Mouse (Mus musculus) neural tube, embryonic 14.5 days (tissue): ENCODE measurements around the gene Dazap1. TPM values are rescaled to one million over a fixed set of nuclear protein-coding genes. Genes with fewer than 3 reads are reported as not detected.

Experiments
- ATAC-seq: fragments of 200-750 bp; cut with Nextera tagmentation; 2 replicates; pipeline ENCODE4 v1.8.0; 2017; ENCODE audit warnings: low read depth, mild to moderate bottlenecking, moderate TSS enrichment, moderate library complexity
- H3K27ac ChIP-seq: fragments of 300-500 bp; sonication (generic); 2 replicates; pipeline ENCODE4 v1.5.1; 2014; ENCODE audit warnings: low read depth, mild to moderate bottlenecking, control low read depth, low read length, moderate library complexity, mixed read lengths
- H3K27me3 ChIP-seq: fragments of 300-500 bp; sonication (generic); 2 replicates; pipeline ENCODE4 v1.6.1; 2014; ENCODE audit warnings: low read length; ENCODE audit not compliant: control insufficient read depth, insufficient read depth
- H3K36me3 ChIP-seq: fragments of 300-500 bp; sonication (generic); 2 replicates; pipeline ENCODE4 v1.6.1; 2014; ENCODE audit warnings: low read length, mixed read lengths; ENCODE audit not compliant: control insufficient read depth, insufficient read depth
- H3K4me1 ChIP-seq: fragments of 300-500 bp; sonication (generic); 2 replicates; pipeline ENCODE4 v1.6.1; 2014; ENCODE audit warnings: low read length; ENCODE audit not compliant: control insufficient read depth, insufficient read depth
- H3K4me2 ChIP-seq: fragments of 300-500 bp; sonication (generic); 2 replicates; pipeline ENCODE4 v1.6.1; 2014; ENCODE audit warnings: mild to moderate bottlenecking, low read depth, low read length, control low read depth
- H3K4me3 ChIP-seq: fragments of 300-500 bp; sonication (generic); 2 replicates; pipeline ENCODE4 v1.5.1; 2014; ENCODE audit warnings: low read depth, low read length, control low read depth, mixed read lengths
- H3K9ac ChIP-seq: fragments of 300-500 bp; sonication (generic); replicated peaks from 2 replicates; pipeline ENCODE4 v1.6.1; 2014; ENCODE audit warnings: low read depth, mild to moderate bottlenecking, control low read depth, low read length, mixed read lengths
- H3K9me3 ChIP-seq: fragments of 300-500 bp; sonication (generic); 2 replicates; pipeline ENCODE4 v1.6.1; 2016; ENCODE audit warnings: low read length; ENCODE audit not compliant: control insufficient read depth
- WGBS: fragments of 180-500 bp; shearing (Covaris S2); extraction: QIAGEN DNeasy Blood & Tissue Kit; methylation state at CpG from one replicate; pipeline ENCODE4 v1.1.7; 2014; 5-methylcytosine and 5-hydroxymethylcytosine counted together
- microRNA-seq: library from miRNA; unstranded; fragments of <30 nt; microRNA quantifications from one replicate; pipeline ENCODE4, GENCODE M21; 2016
- polyA plus RNA-seq: library from polyadenylated mRNA; unstranded; fragments of >200 nt; fragmentation: Nextera tagmentation; extraction: Ambion mirVana; gene quantifications from 2 replicates; pipeline ENCODE4 v1.2.1, GENCODE M21; 2014

Dazap1 gene
- polyA plus RNA-seq, 1 experiment from 2014 or later: 39.8 TPM

DNA sequence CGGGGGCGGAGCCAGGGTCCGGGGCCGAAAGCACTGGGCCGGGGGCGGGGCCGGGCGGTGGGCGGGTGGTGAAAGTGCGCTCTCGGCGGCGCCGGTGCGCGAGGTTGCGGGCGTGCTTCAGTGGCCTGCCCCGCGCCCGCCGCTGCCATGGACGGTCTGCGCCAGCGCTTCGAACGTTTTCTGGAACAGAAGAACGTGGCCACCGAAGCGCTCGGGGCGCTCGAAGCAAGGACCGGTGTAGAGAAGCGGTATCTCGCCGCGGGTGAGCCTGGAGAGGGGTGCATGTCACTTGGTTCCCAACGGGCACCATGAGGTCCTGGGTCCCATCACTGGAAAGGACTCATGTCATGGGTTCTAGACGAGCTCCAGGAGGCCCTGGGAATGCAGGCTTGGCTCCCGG lies 68.8 kb downstream of the Dazap1 start:
- Histone ChIP-seq H3K9ac (peak overlapping the region; percentile 60), H3K4me1 (peaks cover 11% of the 10 kb centered on the region; the same call in 1 of the 2 replicates), H3K36me3 (no peaks in the 10 kb centered on the region), H3K9me3 (no peaks in the 10 kb centered on the region), H3K27me3 (no peaks in the 10 kb centered on the region; the same call in 1 of the 2 replicates), H3K4me2 (peak overlapping the region; percentile 85), H3K27ac (no peak overlapping the region), H3K4me3 (peak overlapping the region; percentile 40)
- 2% methylated on average over 33 of the region's 41 CpGs for WGBS
- ATAC-seq: no peak; the same call in 1 of the 2 replicates

DNA sequence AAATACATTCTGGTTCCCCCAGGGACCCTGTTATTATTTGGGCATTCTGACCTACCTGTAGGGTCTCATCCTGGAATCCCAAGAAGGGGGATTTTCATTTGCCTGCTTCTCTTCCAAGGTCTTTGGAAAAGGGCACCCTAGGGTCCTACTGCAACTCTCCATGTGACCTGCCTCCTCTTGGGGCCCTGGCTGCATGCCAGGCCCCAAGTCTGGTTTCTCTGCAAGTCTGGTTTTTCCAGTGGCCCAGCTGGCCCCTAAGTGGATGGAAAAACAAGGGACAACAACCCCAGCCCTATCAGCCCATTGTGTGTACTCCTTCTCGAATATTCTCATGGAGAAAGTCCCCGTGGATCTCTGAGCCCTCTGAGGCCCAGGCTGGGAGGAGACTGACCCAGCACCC lies 69.6 kb downstream of the Dazap1 start:
- no peaks in the 10 kb centered on the region for H3K9me3 ChIP-seq
- peaks cover 11% of the 10 kb centered on the region; the same call in 1 of the 2 replicates for H3K4me1 ChIP-seq
- WGBS: 73% methylated on average over 2 of the region's 2 CpGs
- H3K36me3 ChIP-seq: no peaks in the 10 kb centered on the region
- H3K4me3 ChIP-seq: peak overlapping the region; percentile 40; the same call in 1 of the 2 replicates
- H3K27ac ChIP-seq: no peak overlapping the region
- ATAC-seq: no peak
- no peaks in the 10 kb centered on the region; the same call in 1 of the 2 replicates for H3K27me3 ChIP-seq
- H3K9ac ChIP-seq: no peak overlapping the region
- no peak overlapping the region for H3K4me2 ChIP-seq

DNA sequence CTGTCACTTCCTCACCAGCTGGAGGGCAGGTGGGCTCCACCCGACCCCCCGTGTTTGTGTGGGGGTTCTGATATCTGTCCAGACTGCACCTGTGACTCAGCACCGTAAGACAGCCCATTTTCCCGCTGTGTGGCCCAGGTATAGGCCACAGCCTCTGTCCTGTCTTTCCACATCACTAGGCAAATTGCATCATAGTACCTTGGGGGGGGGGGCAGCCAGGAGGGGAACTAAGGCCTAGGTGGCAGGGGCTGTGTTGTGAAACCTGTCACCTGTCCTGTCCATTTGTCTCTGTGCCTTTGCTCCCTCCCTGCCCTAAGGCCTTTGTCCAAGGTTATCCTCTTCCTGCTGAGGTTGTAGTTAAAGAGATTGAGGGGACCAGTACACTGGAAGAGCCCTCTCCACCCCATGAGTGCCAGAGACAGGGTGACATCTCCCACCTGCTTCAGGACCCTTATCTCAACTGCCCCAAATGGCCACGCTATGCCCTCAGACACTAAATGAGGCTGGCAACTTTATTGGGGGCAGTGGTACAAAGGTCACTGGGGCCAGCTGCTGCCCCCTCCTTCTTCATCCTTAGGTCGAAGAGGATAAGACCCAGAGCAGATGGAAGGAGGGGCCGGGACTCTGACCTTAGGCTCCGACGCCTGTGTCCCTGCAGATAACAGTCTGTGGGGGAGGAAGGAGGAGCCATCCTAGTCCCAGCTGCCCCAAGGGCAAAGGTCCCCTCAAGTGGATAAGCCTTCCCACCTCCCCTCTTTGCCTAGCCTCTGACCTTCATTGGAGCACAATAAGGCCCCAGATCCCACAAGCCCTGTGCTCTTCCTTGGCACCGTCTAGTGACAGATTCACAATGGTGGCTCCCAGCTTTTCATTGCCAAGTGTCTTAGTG lies 70.6 kb downstream of the Dazap1 start:
- no peak overlapping the region for H3K27ac ChIP-seq
- H3K4me1 ChIP-seq: peaks cover 11% of the 10 kb centered on the region; the same call in 1 of the 2 replicates
- ATAC-seq: no peak
- no peak overlapping the region for H3K9ac ChIP-seq
- H3K36me3 ChIP-seq: no peaks in the 10 kb centered on the region
- no peak overlapping the region for H3K4me2 ChIP-seq
- no peak overlapping the region for H3K4me3 ChIP-seq
- H3K9me3 ChIP-seq: no peaks in the 10 kb centered on the region
- no peaks in the 10 kb centered on the region for H3K27me3 ChIP-seq
- WGBS: 74% methylated on average over 10 of the region's 10 CpGs

DNA sequence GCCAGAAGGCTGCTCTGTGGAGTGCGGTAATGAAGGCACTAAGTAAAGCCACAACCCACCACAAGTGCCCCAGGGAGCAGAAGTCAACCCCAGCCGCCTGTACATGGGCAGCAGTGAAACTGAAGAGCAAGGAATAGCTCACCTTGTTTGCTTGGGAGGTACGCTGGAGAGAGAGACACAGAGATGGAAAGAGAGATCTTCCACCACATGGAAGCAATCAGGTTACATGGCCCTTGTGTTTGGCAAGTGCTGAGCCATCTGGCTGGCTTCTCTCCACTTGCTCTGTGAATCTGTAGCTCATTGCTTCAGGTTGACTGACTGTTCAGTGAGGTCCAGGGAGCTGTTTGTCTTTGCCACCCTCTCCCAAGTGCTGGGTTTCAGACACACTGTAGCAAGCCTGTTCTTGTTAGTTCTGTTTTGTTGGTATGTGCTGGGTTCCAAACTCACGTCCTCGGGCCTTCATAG lies 71.3 kb downstream of the Dazap1 start:
- 81% methylated on average over 5 of the region's 5 CpGs for WGBS
- Histone ChIP-seq H3K27me3 (no peaks in the 10 kb centered on the region), H3K4me2 (no peak overlapping the region), H3K4me1 (peaks cover 11% of the 10 kb centered on the region; the same call in 1 of the 2 replicates), H3K9ac (no peak overlapping the region), H3K27ac (no peak overlapping the region), H3K36me3 (no peaks in the 10 kb centered on the region), H3K4me3 (no peak overlapping the region), H3K9me3 (no peaks in the 10 kb centered on the region)
- ATAC-seq: no peak

GRCm38 (mm10) chr10:80336263-80336662 lies 75.0 kb downstream of the Dazap1 start:
- no peak overlapping the region for H3K4me2 ChIP-seq
- H3K9me3 ChIP-seq: no peaks in the 10 kb centered on the region
- 90% methylated on average over 12 of the region's 12 CpGs for WGBS

More at GRCm38 (mm10) chr10:80336263-80336662, 75.0 kb downstream of the Dazap1 start:
- Histone ChIP-seq H3K9ac (no peak overlapping the region), H3K4me1 (peaks cover 3% of the 10 kb centered on the region; the same call in 1 of the 2 replicates), H3K27me3 (peaks cover 12% of the 10 kb centered on the region), H3K4me3 (no peak overlapping the region), H3K36me3 (no peaks in the 10 kb centered on the region), H3K27ac (no peak overlapping the region)
- no peak for ATAC-seq

Small RNAs within 50 kb of the gene (microRNA-seq; reads per million reads assigned to microRNA genes)
- not detected for gene Mir6911

Other genes starting within 250 kb of the Dazap1 start
- gene Arhgap45, start 244.8 kb upstream of the Dazap1 start, polyA plus RNA-seq: 0.83 and 1.8 TPM in 2 replicates
- gene Polr2e, start 221.7 kb upstream of the Dazap1 start, polyA plus RNA-seq: 138 and 145 TPM in 2 replicates
- 512 and 546 TPM in 2 replicates for gene Gpx4, start 214.3 kb upstream of the Dazap1 start, polyA plus RNA-seq
- gene Sbno2, start 155.9 kb upstream of the Dazap1 start, polyA plus RNA-seq: 12.9 and 13.3 TPM in 2 replicates
- 21.3 and 26.0 TPM in 2 replicates for gene Stk11, start 145.7 kb upstream of the Dazap1 start, polyA plus RNA-seq
- gene Atp5d, start 122.9 kb upstream of the Dazap1 start, polyA plus RNA-seq: 472 and 519 TPM in 2 replicates
- gene Cbarp, start 120.7 kb upstream of the Dazap1 start, polyA plus RNA-seq: 82.2 and 101 TPM in 2 replicates
- 38.8 and 39.8 TPM in 2 replicates for gene Midn, start 113.2 kb upstream of the Dazap1 start, polyA plus RNA-seq
- 249 and 286 TPM in 2 replicates for gene Cirbp, start 95.5 kb upstream of the Dazap1 start, polyA plus RNA-seq
- 6.4 and 7.8 TPM in 2 replicates for gene 1600002K03Rik, start 88.5 kb upstream of the Dazap1 start, polyA plus RNA-seq
- 24.0 and 25.9 TPM in 2 replicates for gene Efna2, start 82.0 kb upstream of the Dazap1 start, polyA plus RNA-seq
- gene Mum1, start 35.1 kb upstream of the Dazap1 start, polyA plus RNA-seq: 35.0 and 37.4 TPM in 2 replicates
- gene Ndufs7, start 12.4 kb upstream of the Dazap1 start, polyA plus RNA-seq: 309 and 366 TPM in 2 replicates
- 18.6 and 25.8 TPM in 2 replicates for gene Gamt, start 474 bp upstream of the Dazap1 start, polyA plus RNA-seq
- gene Rps15, start 31.0 kb downstream of the Dazap1 start, polyA plus RNA-seq: 537 and 599 TPM in 2 replicates
- gene Apc2, start 34.5 kb downstream of the Dazap1 start, polyA plus RNA-seq: 169 and 231 TPM in 2 replicates
- gene 2310011J03Rik, start 59.1 kb downstream of the Dazap1 start, polyA plus RNA-seq: 21.3 and 23.8 TPM in 2 replicates
- 4.9 and 5.1 TPM in 2 replicates for gene Pcsk4, start 68.0 kb downstream of the Dazap1 start, polyA plus RNA-seq
- gene Reep6, start 68.5 kb downstream of the Dazap1 start, polyA plus RNA-seq: 3.9 and 5.4 TPM in 2 replicates
- gene Adamtsl5, start 86.9 kb downstream of the Dazap1 start, polyA plus RNA-seq: 0.09 and 2.5 TPM in 2 replicates
- 2.4 and 3.4 TPM in 2 replicates for gene Plk5, start 95.0 kb downstream of the Dazap1 start, polyA plus RNA-seq
- gene Mex3d, start 126.2 kb downstream of the Dazap1 start, polyA plus RNA-seq: 11.5 and 12.2 TPM in 2 replicates
- 162 and 166 TPM in 2 replicates for gene Mbd3, start 138.1 kb downstream of the Dazap1 start, polyA plus RNA-seq
- 674 and 791 TPM in 2 replicates for gene Uqcr11, start 145.3 kb downstream of the Dazap1 start, polyA plus RNA-seq
- gene Tcf3, start 172.2 kb downstream of the Dazap1 start, polyA plus RNA-seq: 30.4 and 42.1 TPM in 2 replicates
- 1.4 and 1.5 TPM in 2 replicates for gene Onecut3, start 233.3 kb downstream of the Dazap1 start, polyA plus RNA-seq